ENCODE assay signal across 9 mouse cellular contexts in genomic region chr9:118476766-118477271, GRCm38 (mm10). TPM values are rescaled to one million over a fixed set of nuclear protein-coding genes. Genes with fewer than 3 reads are reported as not detected.
DNase-seq lines count a peak whose midpoint lies in the region; ATAC-seq and TF ChIP-seq lines count a peak whose summit lies in the region.
"Had no signal": no experiment of that assay in that cellular context is flagged by ENCODE, and none has a peak within 500 bp of the region (broad histone marks: within the 10 kb centered on the region; RNA-seq: fewer than 3 reads in every experiment).

No protein-coding gene starts in this region.

- no peak for ATAC-seq in heart, embryonic 11.5 days (replicated peaks; ENCODE audit: insufficient number of reproducible peaks, low FRiP score, low TSS enrichment)
- no peak for ATAC-seq in heart, postnatal 0 days (ENCODE audit: insufficient read depth, low read depth)
- no peak for ATAC-seq in midbrain, embryonic 13.5 days
- no peak for ATAC-seq in megakaryocyte-erythroid progenitor cell, adult 5-6 weeks (replicated peaks; ENCODE audit: low FRiP score, low TSS enrichment, poor library complexity, severe bottlenecking)

- no peak for DNase-seq in heart, adult 9 months (ENCODE audit: low spot score in 2 of 2)
- DNase-seq in brain, adult 2 months (ENCODE audit: low read depth, low spot score) = peak; percentile 23
- DNase-seq in heart, postnatal 0 days (ENCODE audit: low spot score) = no peak
- DNase-seq in layer of hippocampus, postnatal 14 days (ENCODE audit: low spot score in 2 of 2) = no peak
- no peak for DNase-seq in left cerebral cortex, adult 18-20 months (ENCODE audit: low spot score in 2 of 2)

- no peaks in the 10 kb centered on the region for H3K9me3 ChIP-seq in heart, embryonic 11.5 days (replicated peaks; ENCODE audit: control insufficient read depth, low read length)
- no peaks in the 10 kb centered on the region for H3K9me3 ChIP-seq in heart, postnatal 0 days (replicated peaks; ENCODE audit: control insufficient read depth, low read length)
- no peaks in the 10 kb centered on the region for H3K9me3 ChIP-seq in midbrain, embryonic 13.5 days

- no peaks in the 10 kb centered on the region for H3K36me3 ChIP-seq in heart, embryonic 11.5 days (ENCODE audit: control insufficient read depth, insufficient read depth, low read length)
- no peaks in the 10 kb centered on the region for H3K36me3 ChIP-seq in heart, postnatal 0 days (replicated peaks; ENCODE audit: control insufficient read depth, insufficient read depth, low read length)
- H3K36me3 ChIP-seq in midbrain, embryonic 13.5 days = no peaks in the 10 kb centered on the region
- H3K36me3 ChIP-seq: G1E had no signal

- peak overlapping the region; percentile 57 for H3K4me3 ChIP-seq in heart, embryonic 11.5 days (ENCODE audit: low read depth, low read length)
- peak overlapping the region; percentile 56 for H3K4me3 ChIP-seq in heart, postnatal 0 days (ENCODE audit: low read depth, low read length)
- H3K4me3 ChIP-seq in midbrain, embryonic 13.5 days (replicated peaks) = peak overlapping the region; percentile 38

- H3K9ac ChIP-seq in heart, embryonic 11.5 days (ENCODE audit: low read depth, low read length) = no peak overlapping the region
- H3K9ac ChIP-seq in heart, postnatal 0 days (replicated peaks; ENCODE audit: low read depth, low read length) = no peak overlapping the region
- no peak overlapping the region for H3K9ac ChIP-seq in midbrain, embryonic 13.5 days (replicated peaks)

- under 1% methylated on average over 33 of the region's 33 CpGs for WGBS in heart, embryonic 11.5 days (ENCODE audit: insufficient replicate concordance)
- WGBS in heart, postnatal 0 days = under 1% methylated on average over 33 of the region's 33 CpGs
- under 1% methylated on average over 33 of the region's 33 CpGs for WGBS in midbrain, embryonic 13.5 days

- TF ChIP-seq CTCF in heart, postnatal 0 days (IDR thresholded peaks at IDR 0.05; ENCODE audit: low read depth) = no peak

- H3K4me2 ChIP-seq in heart, embryonic 11.5 days = peak overlapping the region; percentile 84
- H3K4me2 ChIP-seq in heart, postnatal 0 days (ENCODE audit: low read depth, low read length) = peak overlapping the region; percentile 76
- peak overlapping the region; percentile 54 for H3K4me2 ChIP-seq in midbrain, embryonic 13.5 days (replicated peaks)

- no peak overlapping the region for H3K27ac ChIP-seq in heart, embryonic 11.5 days (ENCODE audit: low read depth, low read length)
- no peak overlapping the region for H3K27ac ChIP-seq in heart, postnatal 0 days (ENCODE audit: low read depth)
- no peak overlapping the region for H3K27ac ChIP-seq in midbrain, embryonic 13.5 days

- peaks cover 17% of the 10 kb centered on the region for H3K4me1 ChIP-seq in heart, embryonic 11.5 days (ENCODE audit: control insufficient read depth, insufficient read depth, low read length)
- peaks cover 19% of the 10 kb centered on the region for H3K4me1 ChIP-seq in heart, postnatal 0 days (ENCODE audit: control insufficient read depth, insufficient read depth)
- peaks cover 32% of the 10 kb centered on the region for H3K4me1 ChIP-seq in midbrain, embryonic 13.5 days (replicated peaks)

- TF ChIP-seq EP300 in heart, postnatal 0 days (IDR thresholded peaks at IDR 0.05; ENCODE audit: low read depth) = no peak

- H3K27me3 ChIP-seq in heart, embryonic 11.5 days (ENCODE audit: control insufficient read depth, insufficient read depth, low read length) = peaks cover 68% of the 10 kb centered on the region
- peaks cover 82% of the 10 kb centered on the region for H3K27me3 ChIP-seq in heart, postnatal 0 days (ENCODE audit: control insufficient read depth, insufficient read depth, low read length)
- peaks cover 95% of the 10 kb centered on the region for H3K27me3 ChIP-seq in midbrain, embryonic 13.5 days

RNA-seq across cellular contexts. Expression of gene Eomes, which starts 1.2 kb away (rescaled TPM):
- polyA plus RNA-seq in heart, embryonic 11.5 days (2014; fragmentation: Nextera tagmentation; extraction: Ambion mirVana) = 0.08 and 0.17 TPM in 2 replicates
- total RNA-seq in heart, postnatal 0 days (2014; rRNA removed; ENCODE audit: low replicate concordance) = not detected in 2 replicates
- not detected in 2 replicates for polyA plus RNA-seq in heart, postnatal 0 days (2015; fragmentation: Nextera tagmentation; extraction: Ambion mirVana)
- 0.68 and 2.6 TPM in 2 replicates for polyA plus RNA-seq in midbrain, embryonic 13.5 days (2015; fragmentation: Nextera tagmentation; extraction: Ambion mirVana)
- total RNA-seq in layer of hippocampus, postnatal 14 days (2021) = 1 to 10 TPM; 3.1 to 3.5 TPM
- not detected in 2 replicates for total RNA-seq in megakaryocyte-erythroid progenitor cell, adult 5-6 weeks (2014; fragmentation: Nextera tagmentation)
- total RNA-seq in megakaryocyte-erythroid progenitor cell, adult 5-6 weeks (2017) = 1.2 TPM in 1 of 2 replicates, not detected in the other
- total RNA-seq in left cerebral cortex, adult 18-20 months (2021) = under 1 TPM in 1 of 2 experiments, not detected in 1; 0.09 TPM
- polyA plus RNA-seq: G1E had no signal

RNA-seq across cellular contexts. Expression of gene Golga4, which starts 29.2 kb away (rescaled TPM):
- 64.2 and 64.9 TPM in 2 replicates for polyA plus RNA-seq in heart, embryonic 11.5 days (2014; fragmentation: Nextera tagmentation; extraction: Ambion mirVana)
- 56.4 and 57.6 TPM in 2 replicates for total RNA-seq in heart, postnatal 0 days (2014; rRNA removed; ENCODE audit: low replicate concordance)
- polyA plus RNA-seq in heart, postnatal 0 days (2015; fragmentation: Nextera tagmentation; extraction: Ambion mirVana) = 40.9 and 45.3 TPM in 2 replicates
- polyA plus RNA-seq in midbrain, embryonic 13.5 days (2015; fragmentation: Nextera tagmentation; extraction: Ambion mirVana) = 52.6 and 56.5 TPM in 2 replicates
- total RNA-seq in layer of hippocampus, postnatal 14 days (2021) = 10 to 100 TPM; 75.6 to 80.6 TPM
- 48.5 and 49.5 TPM in 2 replicates for total RNA-seq in megakaryocyte-erythroid progenitor cell, adult 5-6 weeks (2014; fragmentation: Nextera tagmentation)
- 74.2 and 87.3 TPM in 2 replicates for total RNA-seq in megakaryocyte-erythroid progenitor cell, adult 5-6 weeks (2017)
- 100 to 1,000 TPM in 1 of 2 experiments, 10 to 100 TPM in 1; 89.1 to 105 TPM for total RNA-seq in left cerebral cortex, adult 18-20 months (2021)
